Mouse (Mus musculus) limb, embryonic 10.5 days (tissue): Measurements from ENCODE around the gene Gm20918. TPM values are rescaled to one million over a fixed set of nuclear protein-coding genes. Genes with fewer than 3 reads are reported as not detected.
"Not testable (repeated sequence)": the region's sequence is repeated elsewhere in the genome, so short reads cannot be mapped to it uniquely, and the experiment has no call there.

Experiments
- DNase-seq: peaks from one replicate; pipeline ENCODE4 v3.0.0-alpha.2; 2017; ENCODE audit warnings: low spot score
- H3K27ac ChIP-seq: fragments of 300-500 bp; sonication (generic); 2 replicates; pipeline ENCODE4 v1.5.1; 2016; ENCODE audit warnings: mild to moderate bottlenecking
- H3K27me3 ChIP-seq: fragments of 300-500 bp; sonication (generic); 2 replicates; pipeline ENCODE4 v1.6.1; 2016; ENCODE audit warnings: low read depth, mild to moderate bottlenecking; ENCODE audit not compliant: poor library complexity, severe bottlenecking
- H3K36me3 ChIP-seq: fragments of 300-500 bp; sonication (generic); 2 replicates; pipeline ENCODE4 v1.6.1; 2016; ENCODE audit warnings: mild to moderate bottlenecking, moderate library complexity
- H3K4me1 ChIP-seq: fragments of 300-500 bp; sonication (generic); 2 replicates; pipeline ENCODE4 v1.6.1; 2016
- H3K4me3 ChIP-seq: fragments of 300-500 bp; sonication (generic); 2 replicates; pipeline ENCODE4 v1.5.1; 2016; ENCODE audit warnings: mild to moderate bottlenecking, moderate library complexity
- H3K9me3 ChIP-seq: fragments of 300-500 bp; sonication (generic); replicated peaks from 2 replicates; pipeline ENCODE4 v1.6.1; 2016; ENCODE audit warnings: mild to moderate bottlenecking
- polyA plus RNA-seq: library from polyadenylated mRNA; unstranded; fragments of >200 nt; fragmentation: Nextera tagmentation; extraction: Ambion mirVana; gene quantifications from 2 replicates; pipeline ENCODE4 v1.2.1, GENCODE M21; 2016

The Gm20918 gene
- polyA plus RNA-seq, result not detected in 2 replicates

DNA sequence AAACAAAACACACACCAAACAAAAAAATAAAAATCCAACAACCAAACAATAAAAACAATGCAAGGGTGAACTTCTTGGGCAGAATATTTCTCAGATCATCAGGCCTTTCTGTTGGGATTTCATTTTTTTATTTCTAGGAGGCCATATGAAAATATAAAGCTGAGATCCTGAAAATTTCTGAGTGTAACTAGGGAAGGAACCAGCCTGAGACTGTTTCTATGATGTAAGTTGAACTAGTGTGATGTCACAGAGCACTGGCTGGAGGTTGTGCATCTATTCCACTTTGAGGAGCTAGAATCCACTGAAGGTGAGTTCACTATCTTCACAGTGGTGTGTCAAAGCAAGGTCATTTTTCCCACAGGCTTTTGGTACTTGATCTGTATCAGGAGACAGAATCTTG, at the start of gene Gm20918:
Gene Gm20918 (plus strand): TSS at position 301 of the 400 bp plus-strand sequence.
- H3K4me1 ChIP-seq, DNase-seq, H3K4me3 ChIP-seq: not testable (repeated sequence)

More for the DNA sequence above, at the start of gene Gm20918:
- not testable (repeated sequence) for H3K27me3 ChIP-seq, H3K27ac ChIP-seq, H3K9me3 ChIP-seq, H3K36me3 ChIP-seq

Other genes starting within 250 kb of the Gm20918 start
- gene Gm21820, start 205.5 kb downstream of the Gm20918 start, polyA plus RNA-seq, result not detected in 2 replicates